Mouse (Mus musculus): Measurements from ENCODE around the gene Scgb1b30.
"Not testable (repeated sequence)": the region's sequence is repeated elsewhere in the genome, so short reads cannot be mapped to it uniquely, and the experiment has no call there.

The Scgb1b30 gene

DNA sequence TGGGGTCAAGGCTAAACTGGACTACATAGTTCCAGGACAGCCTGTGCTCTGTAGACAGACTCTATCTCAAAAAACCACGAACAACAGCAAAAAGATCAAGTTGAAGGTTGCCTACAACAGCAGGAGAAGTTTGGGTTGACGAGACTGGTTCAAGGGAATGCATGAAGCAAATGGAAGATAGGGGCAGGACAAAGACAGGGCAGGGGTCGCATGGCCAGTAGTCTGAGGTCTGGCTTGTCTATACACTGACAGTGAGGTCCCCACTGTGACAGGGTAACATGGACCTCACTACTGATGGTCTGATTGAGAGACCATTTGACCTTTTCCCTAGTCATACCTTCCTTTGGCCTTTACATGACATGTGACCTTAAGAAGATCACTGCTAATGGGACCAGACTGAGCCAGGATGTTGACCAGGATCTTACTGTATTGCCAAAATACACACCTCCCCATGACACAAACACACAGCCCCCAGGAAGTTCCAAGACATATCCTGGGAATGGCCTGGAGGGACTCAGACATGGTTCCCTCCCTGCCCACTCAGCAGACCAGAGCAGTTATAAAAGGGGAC lies at the start of gene Scgb1b30:
Scgb1b30 (plus strand) TSS at position 521 of the 571 bp plus-strand sequence.
- no peak for DNase-seq (ENCODE audit: low spot score in 2 of 2)

DNA sequence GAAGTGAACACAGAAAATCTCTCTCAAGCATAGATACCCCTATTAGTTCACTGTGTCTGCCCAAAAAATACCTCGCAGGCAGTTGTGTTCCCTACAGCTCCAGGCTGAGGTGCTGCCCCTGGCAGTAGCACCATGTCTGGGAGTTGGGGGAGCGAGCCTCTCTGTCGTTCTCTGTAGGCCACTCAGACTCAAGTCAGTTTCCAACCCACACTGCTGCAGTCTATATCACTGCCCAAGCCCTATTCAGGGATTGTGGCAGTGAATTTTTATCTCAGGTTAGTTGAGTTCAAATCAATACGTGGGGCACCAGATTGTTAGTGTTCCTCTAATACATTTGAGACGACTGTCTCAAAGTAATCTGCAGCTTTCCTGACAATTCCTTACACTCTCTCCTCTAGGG lies 27.1 kb upstream of the Scgb1b30 start:
- not testable (repeated sequence) for DNase-seq (ENCODE audit: low spot score in 2 of 2)

DNA sequence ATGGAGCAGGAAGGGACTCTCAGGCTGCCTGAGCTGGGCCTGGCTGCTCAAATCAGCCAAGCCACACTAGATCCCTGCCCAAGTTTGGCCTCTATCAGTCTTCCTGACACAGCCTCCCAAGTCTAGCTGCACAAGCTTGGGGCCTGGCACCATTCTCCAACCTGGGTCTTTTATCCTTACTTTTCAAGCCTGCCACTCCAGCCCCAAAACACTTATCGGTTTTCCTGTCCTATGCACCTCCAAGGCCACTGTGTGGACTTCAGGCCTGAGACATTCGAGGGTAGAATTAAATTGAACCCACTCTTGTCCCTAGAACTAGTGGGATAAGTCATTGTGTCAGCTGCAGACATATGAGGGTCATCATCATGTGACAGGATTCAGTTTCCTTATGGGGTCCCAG lies 4.8 kb downstream of the Scgb1b30 start:
- DNase-seq (ENCODE audit: low spot score in 2 of 2) = no peak

DNA sequence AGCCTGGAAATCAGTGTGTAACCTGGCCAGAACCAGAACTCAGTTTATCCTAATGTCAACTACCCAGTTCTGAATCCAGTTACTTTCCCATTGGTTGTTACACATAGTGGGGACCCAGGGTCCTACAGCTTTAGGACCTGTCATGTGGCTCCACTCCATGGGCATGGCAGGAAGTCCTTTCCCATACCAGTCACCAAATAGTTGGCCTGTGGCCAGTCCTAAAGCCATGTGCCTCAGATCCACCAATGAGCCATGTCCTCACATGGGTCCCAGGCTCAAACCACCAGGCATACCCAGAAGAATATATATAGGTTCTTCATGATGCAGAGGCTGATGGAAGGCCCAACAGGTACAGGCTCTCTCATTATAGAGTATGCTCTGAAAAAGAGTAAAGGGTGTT lies 6.0 kb downstream of the Scgb1b30 start:
- no peak for DNase-seq (ENCODE audit: low spot score in 2 of 2)

DNA sequence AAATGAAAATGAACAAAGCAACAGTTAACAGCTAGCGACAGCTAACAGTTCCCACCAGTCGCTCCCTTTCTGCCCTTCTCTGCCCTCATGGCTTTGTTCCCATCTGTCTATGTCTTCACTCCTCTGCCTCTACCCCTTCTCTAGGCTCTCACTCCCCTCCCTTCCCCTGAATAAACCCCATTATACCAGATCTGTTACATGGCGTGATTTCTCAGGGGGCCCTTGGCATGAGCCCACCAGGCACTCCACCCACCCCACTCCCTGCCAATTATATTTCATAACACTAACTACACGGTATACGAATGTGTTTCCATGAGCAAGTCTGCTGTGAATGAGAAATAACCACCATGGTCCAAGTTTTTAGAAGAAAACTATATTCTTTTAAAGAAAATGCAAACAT lies 14.0 kb downstream of the Scgb1b30 start:
- DNase-seq (ENCODE audit: low spot score in 2 of 2) = no peak

DNA sequence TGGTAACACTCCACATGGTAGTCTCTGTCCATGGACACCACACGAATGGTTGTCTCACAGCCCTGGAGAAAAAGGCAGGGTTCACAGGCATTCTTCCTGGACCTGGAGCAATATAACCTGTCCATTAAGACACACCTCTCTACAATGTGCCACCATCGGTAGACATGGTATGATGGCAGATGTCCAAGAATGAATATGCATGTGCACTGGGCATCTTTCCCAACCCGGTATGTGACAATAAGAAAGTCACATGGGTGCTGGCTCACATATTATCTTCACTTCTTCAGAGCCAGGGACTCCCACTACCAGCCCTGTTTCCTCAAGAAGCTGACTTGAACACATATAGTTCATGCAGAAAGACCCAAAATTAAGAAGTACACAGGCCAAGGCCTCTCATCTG lies 21.4 kb downstream of the Scgb1b30 start:
- DNase-seq (ENCODE audit: low spot score in 2 of 2) = no peak

DNA sequence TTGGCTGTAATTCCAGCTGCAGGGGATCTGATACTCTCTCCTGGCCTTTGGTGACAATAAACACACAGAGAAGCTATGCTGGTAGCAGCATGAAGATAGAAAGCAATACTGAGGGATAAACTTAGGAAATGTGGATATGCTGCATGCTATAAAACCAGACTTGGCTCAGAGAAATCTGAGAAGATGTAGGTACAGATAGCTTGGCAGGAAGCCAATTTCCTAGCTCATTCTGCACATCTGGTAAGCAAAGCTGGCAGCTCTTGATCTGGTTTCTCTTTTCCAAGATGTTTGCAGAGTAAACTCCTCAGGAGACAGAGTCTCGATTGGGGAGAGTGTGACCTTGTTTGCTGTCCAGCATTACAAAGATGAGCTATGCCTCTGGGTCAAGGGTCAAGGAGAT lies 25.4 kb downstream of the Scgb1b30 start:
- not testable (repeated sequence) for DNase-seq (ENCODE audit: low spot score in 2 of 2)

DNA sequence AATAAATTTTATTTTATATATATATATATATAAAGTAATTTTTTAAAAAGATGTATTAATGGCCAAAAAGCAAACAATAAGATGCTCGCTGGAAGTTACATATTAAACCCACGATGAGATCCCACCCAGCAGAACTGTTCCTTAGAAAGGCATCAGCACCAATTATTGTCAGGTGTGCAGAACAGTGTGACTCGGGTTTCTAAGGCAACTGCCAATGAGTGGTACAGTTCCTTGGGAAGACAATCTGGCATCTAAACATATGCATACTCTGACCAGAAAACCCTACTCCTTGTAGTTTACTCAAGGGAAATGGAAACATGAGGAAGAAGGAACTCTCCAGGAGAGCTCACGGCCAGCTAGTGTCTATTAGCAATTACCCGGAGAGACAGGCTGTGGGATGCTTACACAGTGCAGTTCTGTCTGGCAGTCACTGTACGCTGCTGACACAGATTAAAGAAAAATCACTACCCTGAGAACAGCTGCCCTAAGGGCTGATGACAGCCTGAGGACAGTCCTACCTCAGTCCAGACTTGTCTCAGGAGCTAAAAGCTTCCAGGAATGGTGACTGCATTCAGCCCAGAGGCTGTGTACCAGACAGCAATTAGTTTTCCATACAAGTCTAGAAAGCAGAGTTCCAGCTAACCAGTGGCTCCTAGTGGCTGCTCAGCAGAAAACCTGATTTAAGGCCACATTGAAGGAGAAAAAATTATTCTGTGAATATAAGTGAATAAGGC lies 27.9 kb downstream of the Scgb1b30 start:
- no peak for DNase-seq (ENCODE audit: low spot score in 2 of 2)

DNA sequence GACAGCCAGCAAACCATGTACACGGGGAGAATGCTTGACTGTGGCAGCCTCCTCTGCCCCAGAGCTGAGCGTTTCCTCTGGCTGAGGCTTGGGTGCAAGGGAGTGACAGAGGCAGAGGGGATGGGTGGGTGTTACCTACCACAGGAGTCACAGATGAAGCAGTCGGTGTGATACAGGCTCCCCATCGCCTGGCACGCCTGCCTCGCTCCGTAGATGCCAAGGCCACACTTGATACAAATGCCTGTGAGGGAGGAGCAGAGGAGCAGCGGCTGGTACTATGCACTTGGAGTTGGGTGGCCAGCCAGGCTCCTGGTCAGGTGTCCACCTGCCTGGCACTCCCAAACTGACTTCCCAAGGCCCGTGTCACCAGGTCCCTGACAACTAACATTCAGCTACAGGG lies 30.1 kb downstream of the Scgb1b30 start:
- DNase-seq (ENCODE audit: low spot score in 2 of 2) = no peak

DNA sequence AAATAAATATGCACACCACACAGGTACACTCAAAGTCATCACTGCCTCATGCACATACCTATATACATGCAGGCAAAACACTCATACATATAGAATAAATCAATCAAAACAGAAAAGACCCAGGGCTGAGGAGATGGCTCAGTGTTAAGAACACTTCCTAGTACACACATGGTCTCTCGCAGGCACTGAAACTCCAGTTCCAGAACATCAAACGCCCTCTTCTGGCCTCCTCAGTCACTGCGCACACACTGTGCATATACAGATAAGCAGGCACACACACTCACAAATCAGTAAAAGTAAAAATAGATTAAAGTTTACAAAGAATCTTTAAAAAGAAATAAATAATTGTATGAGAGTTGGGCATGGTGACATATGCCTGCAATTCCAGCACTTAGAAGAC lies 31.1 kb downstream of the Scgb1b30 start:
- no peak for DNase-seq (ENCODE audit: low spot score in 2 of 2)

DNA sequence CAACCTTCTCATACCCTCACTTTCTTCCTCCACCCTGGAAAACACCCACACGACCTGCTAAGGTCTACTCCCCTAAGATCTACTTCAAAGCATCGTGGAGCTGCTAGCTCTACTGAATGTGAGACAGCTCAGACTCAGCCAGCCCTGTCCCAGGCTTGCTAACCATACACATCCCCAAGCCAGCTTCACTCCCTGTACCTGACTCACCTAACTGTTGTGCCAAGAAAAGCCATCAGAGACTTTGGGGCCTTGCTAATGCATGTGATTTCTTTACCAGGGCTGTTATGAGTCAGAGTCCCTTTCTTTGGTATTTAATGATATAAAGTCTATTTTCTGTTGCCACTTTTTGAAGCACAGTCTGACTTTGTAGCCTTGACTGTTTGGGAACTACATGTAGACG lies 35.9 kb downstream of the Scgb1b30 start:
- DNase-seq (ENCODE audit: low spot score in 2 of 2) = no peak

DNA sequence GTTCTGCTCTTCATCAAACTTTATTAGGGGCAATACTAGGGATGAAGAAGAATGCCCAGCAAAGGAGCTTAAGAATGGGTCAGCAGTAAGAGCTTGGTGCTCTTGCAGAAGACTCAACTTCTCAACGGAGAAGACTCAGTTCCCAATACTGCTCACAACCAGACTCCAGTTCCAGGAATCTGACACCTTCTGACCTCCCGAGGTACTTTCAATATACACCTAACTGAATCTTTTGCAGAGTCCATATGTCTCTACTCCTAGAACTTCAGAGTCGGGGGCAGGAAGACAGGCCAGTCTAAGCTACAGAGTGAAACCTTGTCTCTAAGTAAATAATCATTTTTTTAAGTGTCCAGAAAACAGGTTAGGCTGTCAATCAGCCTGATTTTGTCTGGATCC lies 36.7 kb downstream of the Scgb1b30 start:
- DNase-seq (ENCODE audit: low spot score in 2 of 2) = no peak

DNA sequence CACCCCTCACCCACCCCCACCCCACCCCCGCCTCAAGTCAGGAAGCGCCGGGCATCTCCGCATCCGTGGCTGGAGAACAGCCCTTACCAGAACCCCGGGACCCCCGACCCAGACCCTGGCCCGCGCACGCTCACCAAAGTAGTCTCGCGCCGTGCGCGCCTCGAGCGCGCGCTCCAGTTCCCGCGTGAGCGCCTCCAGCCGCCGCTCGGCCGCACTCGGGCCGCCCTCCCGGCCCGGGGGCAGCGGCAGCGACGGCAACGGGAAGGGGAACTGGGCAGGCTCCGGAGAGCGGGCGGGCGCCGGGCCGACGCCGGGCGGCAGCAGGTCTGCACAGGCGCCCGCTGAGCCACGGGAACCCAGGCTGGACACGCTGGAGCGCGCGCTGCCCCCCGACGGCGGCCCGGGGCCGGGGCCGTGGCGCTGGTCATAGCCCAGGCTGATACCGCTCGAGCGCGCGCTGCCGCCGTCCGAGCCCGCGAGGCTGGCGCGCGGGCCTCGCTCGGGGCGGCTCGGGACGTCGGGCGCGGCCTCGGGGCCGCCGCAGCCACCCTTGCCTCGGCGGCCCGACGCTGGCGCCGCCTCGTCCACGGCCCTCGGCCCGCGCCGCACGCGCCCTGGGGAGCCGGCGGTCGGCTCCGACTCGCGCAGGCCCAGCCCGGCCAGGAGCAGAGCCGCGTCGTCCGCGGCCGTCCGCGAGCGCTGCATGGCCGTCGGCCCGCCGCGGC lies 37.3 kb downstream of the Scgb1b30 start:
- DNase-seq (ENCODE audit: low spot score in 2 of 2) = no peak

DNA sequence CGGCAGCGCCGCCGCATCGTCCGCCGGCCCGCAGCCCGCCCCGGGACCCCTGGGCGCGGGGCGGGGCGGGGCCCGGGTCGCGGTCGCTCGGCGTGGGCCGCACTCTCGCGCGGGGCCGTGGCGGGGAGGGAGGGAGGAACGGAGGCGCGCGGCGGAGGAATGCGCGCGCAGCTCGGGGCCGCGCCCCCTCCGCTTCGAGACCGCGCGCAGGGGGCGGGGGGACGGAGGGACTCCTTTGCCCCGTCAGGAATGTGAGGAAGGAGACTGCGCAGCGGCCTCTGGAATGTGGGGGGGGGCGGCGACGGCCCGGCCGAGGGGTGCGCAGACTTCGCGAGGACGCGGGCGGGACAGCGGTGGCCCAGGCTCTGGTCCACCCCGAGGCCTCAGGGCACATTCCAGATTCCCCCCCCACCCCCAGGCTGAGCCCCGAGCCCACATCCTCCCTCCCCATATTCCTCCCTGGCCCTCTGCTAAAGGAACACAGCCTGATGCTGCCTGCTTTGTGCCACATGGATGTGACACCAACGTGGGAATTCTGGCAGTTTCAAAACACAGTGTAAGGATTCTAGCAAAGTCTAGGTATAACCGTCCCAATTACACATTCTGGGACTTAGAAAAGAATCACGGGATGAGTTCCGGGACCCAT lies 38.0 kb downstream of the Scgb1b30 start, which contains the start of gene Wtip:
Wtip (minus strand) TSS at position 152 of the 646 bp plus-strand sequence.
- no peak for DNase-seq (ENCODE audit: low spot score in 2 of 2)

DNA sequence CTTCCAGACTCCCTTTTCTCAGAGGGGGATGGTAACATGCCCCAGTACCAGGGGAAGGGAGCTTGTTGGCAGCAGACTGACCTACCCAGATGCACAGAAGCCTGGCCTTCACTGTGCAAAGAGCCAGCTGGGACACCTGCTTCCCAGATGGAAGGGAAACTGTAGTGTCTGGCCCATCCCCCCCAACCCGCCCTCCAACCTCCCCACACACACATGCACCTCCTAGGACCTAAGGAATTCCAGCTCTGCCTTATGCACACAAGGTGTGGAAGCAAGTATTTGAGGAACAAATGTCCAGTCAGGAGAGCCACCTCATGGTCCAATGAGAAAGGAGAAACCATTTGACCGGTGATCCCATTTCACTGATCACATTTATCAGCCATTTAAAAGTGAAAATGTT lies 39.1 kb downstream of the Scgb1b30 start:
- DNase-seq (ENCODE audit: low spot score in 2 of 2) = no peak

DNA sequence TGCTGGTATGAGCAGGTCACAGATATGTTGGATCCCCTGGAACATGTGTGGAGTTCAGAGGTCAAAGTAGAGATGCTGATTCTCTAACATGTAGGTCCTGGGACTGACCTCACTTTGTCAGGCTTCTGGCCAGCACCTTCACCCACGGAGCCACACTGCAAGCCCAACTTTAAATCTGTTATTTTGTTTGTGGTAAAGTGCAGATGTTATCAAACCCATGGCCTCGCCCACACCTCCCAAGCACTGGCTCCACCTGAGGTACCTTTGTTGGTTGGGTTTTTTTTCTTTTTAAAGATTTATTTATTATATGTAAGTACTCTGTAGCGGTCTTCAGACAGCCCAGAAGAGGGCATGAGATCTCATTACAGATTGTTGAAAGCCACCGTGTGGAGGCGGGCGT lies 44.3 kb downstream of the Scgb1b30 start:
- no peak for DNase-seq (ENCODE audit: low spot score in 2 of 2)

DNA sequence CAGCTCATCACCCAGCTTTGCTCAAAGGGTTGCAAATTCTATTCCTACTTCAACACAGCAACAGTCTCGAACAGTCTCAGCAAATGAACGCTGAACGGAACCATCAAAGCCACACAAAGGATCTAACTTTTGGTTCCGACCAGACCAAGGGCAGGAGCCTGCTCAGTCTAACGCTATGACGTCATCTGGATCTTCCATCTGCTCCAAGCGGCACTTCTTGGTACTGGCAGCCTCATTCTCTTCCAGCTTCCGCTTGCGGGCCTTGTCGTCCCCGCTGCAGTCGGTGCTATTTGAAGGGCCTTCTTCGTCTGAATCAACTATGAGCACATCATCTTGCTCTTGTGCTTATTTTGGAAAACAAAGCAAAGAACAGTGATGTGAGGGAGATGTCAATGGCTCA lies 45.9 kb downstream of the Scgb1b30 start:
- no peak for DNase-seq (ENCODE audit: low spot score in 2 of 2)

DNA sequence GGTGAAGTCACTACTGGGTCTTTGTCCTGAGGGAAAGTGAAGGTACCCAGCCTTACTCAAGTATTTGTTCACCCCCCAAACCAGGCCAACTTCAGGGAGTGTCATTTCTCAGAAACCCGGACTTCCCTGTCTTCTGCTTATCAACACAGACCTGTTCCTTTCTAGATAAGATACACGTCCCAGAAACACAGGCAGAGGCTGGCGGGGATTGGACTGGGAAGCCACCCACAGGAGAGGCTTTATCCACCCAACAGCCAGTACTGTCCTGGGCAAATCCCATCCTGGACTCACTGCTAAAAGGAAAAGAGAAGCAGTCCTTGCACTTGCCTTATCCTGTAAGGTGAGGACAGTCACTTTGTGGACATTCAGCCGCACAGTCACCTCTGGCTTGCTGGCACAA lies 52.0 kb downstream of the Scgb1b30 start:
- no peak for DNase-seq (ENCODE audit: low spot score in 2 of 2)
